Mouse (Mus musculus): ENCODE measurements around the gene Arl3.

- TF ChIP-seq CTCF (IDR thresholded peaks at IDR 0.05; ENCODE audit: low read depth) (peak; percentile 29; the same call in 1 of the 2 replicates), EP300 (IDR thresholded peaks at IDR 0.05; ENCODE audit: low read depth) (no peak; the same call in 1 of the 2 replicates)
These were observed 41.6 kb downstream of the Arl3 start for GRCm38 (mm10) chr19:46531071-46532030.

All from heart, postnatal 0 days (tissue).